Mouse (Mus musculus): ENCODE measurements around the gene Schip1. TPM values are rescaled to one million over a fixed set of nuclear protein-coding genes. Genes with fewer than 3 reads are reported as not detected.

Schip1 gene
- not detected for total RNA-seq (2023)

GRCm38 (mm10) chr3:68064731-68065130 is at the start of gene Schip1:
TSS of gene Schip1 (plus strand) at chr3:68064802.

Other genes with a start within 250 kb of the Schip1 start
- gene Iqcj, start 172.6 kb upstream of the Schip1 start, total RNA-seq (2023) = not detected
- not detected for gene Iqschfp, start 172.6 kb upstream of the Schip1 start, total RNA-seq (2023)

Measured in CD8-positive naive resting alpha-beta T cell, adult 57 days (primary cell).